Mouse (Mus musculus): Measurements from ENCODE around the gene Tagln2. TPM values are rescaled to one million over a fixed set of nuclear protein-coding genes. Genes with fewer than 3 reads are reported as not detected.

The Tagln2 gene
- 100 to 1,000 TPM; 146 to 158 TPM for total RNA-seq (2021)
- long read RNA-seq, experiment 1, transcript Tagln2-202 (5 exons, 1,586 nt): major isoform, 71 of 85 reads
- long read RNA-seq, experiment 1, partial matches to known transcripts: 8 of 85 reads
- long read RNA-seq, experiment 1, other reads (novel, unspliced or antisense): 6 of 85 reads
- long read RNA-seq, experiment 2, transcript Tagln2-202 (5 exons, 1,586 nt): major isoform, 79 of 92 reads
- long read RNA-seq, experiment 2, partial matches to known transcripts: 7 of 92 reads
- long read RNA-seq, experiment 2, other reads (novel, unspliced or antisense): 6 of 92 reads

- DNase-seq (ENCODE audit: low spot score in 2 of 2): peak; percentile 79 to 86
Measured at GRCm38 (mm10) chr1:172499765-172500441, at the start of gene Tagln2. Tagln2 (plus strand) TSS chr1:172500047.

GRCm38 (mm10) chr1:172450226-172450625 is 49.6 kb upstream of the Tagln2 start:
- DNase-seq (ENCODE audit: low spot score in 2 of 2): no peak

GRCm38 (mm10) chr1:172450848-172451470 is 48.9 kb upstream of the Tagln2 start:
- no peak for DNase-seq (ENCODE audit: low spot score in 2 of 2)

GRCm38 (mm10) chr1:172452911-172453310 is 46.9 kb upstream of the Tagln2 start:
- no peak for DNase-seq (ENCODE audit: low spot score in 2 of 2)

- DNase-seq (ENCODE audit: low spot score in 2 of 2): no peak
Measured at GRCm38 (mm10) chr1:172453810-172454209, 46.0 kb upstream of the Tagln2 start.

- DNase-seq (ENCODE audit: low spot score in 2 of 2): no peak
Measured at GRCm38 (mm10) chr1:172455416-172455815, 44.4 kb upstream of the Tagln2 start.

- DNase-seq (ENCODE audit: low spot score in 2 of 2): peak in 1 of 2 experiments; percentile 20
Measured at GRCm38 (mm10) chr1:172456001-172456677, 43.7 kb upstream of the Tagln2 start.

- no peak for DNase-seq (ENCODE audit: low spot score in 2 of 2)
Measured at GRCm38 (mm10) chr1:172457196-172457595, 42.7 kb upstream of the Tagln2 start.

GRCm38 (mm10) chr1:172458041-172458440 is 41.8 kb upstream of the Tagln2 start:
- no peak for DNase-seq (ENCODE audit: low spot score in 2 of 2)

GRCm38 (mm10) chr1:172461602-172462001 is 38.2 kb upstream of the Tagln2 start:
- DNase-seq (ENCODE audit: low spot score in 2 of 2): no peak

- no peak for DNase-seq (ENCODE audit: low spot score in 2 of 2)
Measured at GRCm38 (mm10) chr1:172462534-172462933, 37.3 kb upstream of the Tagln2 start.

- DNase-seq (ENCODE audit: low spot score in 2 of 2): no peak
Measured at GRCm38 (mm10) chr1:172463387-172464333, 36.2 kb upstream of the Tagln2 start.

- DNase-seq (ENCODE audit: low spot score in 2 of 2): no peak
Measured at GRCm38 (mm10) chr1:172468301-172468877, 31.5 kb upstream of the Tagln2 start.

- DNase-seq (ENCODE audit: low spot score in 2 of 2): no peak
Measured at GRCm38 (mm10) chr1:172469373-172469772, 30.5 kb upstream of the Tagln2 start.

GRCm38 (mm10) chr1:172469810-172470448 is 29.9 kb upstream of the Tagln2 start:
- DNase-seq (ENCODE audit: low spot score in 2 of 2): no peak

GRCm38 (mm10) chr1:172472909-172473308 is 26.9 kb upstream of the Tagln2 start:
- no peak for DNase-seq (ENCODE audit: low spot score in 2 of 2)

GRCm38 (mm10) chr1:172474196-172474595 is 25.7 kb upstream of the Tagln2 start:
- DNase-seq (ENCODE audit: low spot score in 2 of 2): no peak

GRCm38 (mm10) chr1:172475054-172475741 is 24.6 kb upstream of the Tagln2 start, which contains the start of gene Slamf9:
Slamf9 (plus strand) TSS chr1:172475358.
- DNase-seq (ENCODE audit: low spot score in 2 of 2): no peak

- no peak for DNase-seq (ENCODE audit: low spot score in 2 of 2)
Measured at GRCm38 (mm10) chr1:172478020-172478419, 21.8 kb upstream of the Tagln2 start.

Measured in gastrocnemius, postnatal 4 days (tissue).